Mouse (Mus musculus) lung, postnatal 14 days (tissue): Measurements from ENCODE around the gene Gm9045.
A peak's percentile ranks its signal among the peaks of the same experiment; 100 is the strongest.
"Not testable (repeated sequence)": the region's sequence is repeated elsewhere in the genome, so short reads cannot be mapped to it uniquely, and the experiment has no call there.

Experiments used
- DNase-seq: peaks from one replicate; pipeline ENCODE4 v3.0.0; 2021

Gm9045 gene

GRCm38 (mm10) chr10:118337731-118338130 lies at the start of gene Gm9045:
Gene Gm9045 (minus strand): TSS chr10:118337831.
- not testable (repeated sequence) for DNase-seq

GRCm38 (mm10) chr10:118370443-118370842 lies 32.8 kb upstream of the Gm9045 start:
- DNase-seq = peak; percentile 80

- no peak for DNase-seq
Observed at GRCm38 (mm10) chr10:118369518-118369917, 31.9 kb upstream of the Gm9045 start.

GRCm38 (mm10) chr10:118354005-118354404 lies 16.4 kb upstream of the Gm9045 start, which contains the start of gene Gm9049:
Gene Gm9049 (minus strand): TSS chr10:118354105.
- DNase-seq = not testable (repeated sequence)

- DNase-seq = not testable (repeated sequence)
Observed at GRCm38 (mm10) chr10:118348579-118348978, 10.9 kb upstream of the Gm9045 start, which contains the start of gene Gm9048. Gene Gm9048 (minus strand): TSS chr10:118348679.

GRCm38 (mm10) chr10:118343155-118343554 lies 5.5 kb upstream of the Gm9045 start, which contains the start of gene Gm9046:
Gene Gm9046 (minus strand): TSS chr10:118343255.
- DNase-seq = not testable (repeated sequence)

- DNase-seq = not testable (repeated sequence)
Observed at GRCm38 (mm10) chr10:118332308-118332707, 5.3 kb downstream of the Gm9045 start, which contains the start of gene Gm9044. Gene Gm9044 (minus strand): TSS chr10:118332408.

GRCm38 (mm10) chr10:118326869-118327268 lies 10.8 kb downstream of the Gm9045 start, which contains the start of gene Gm9040:
Gene Gm9040 (minus strand): TSS chr10:118326969.
- not testable (repeated sequence) for DNase-seq

GRCm38 (mm10) chr10:118319024-118319423 lies 18.6 kb downstream of the Gm9045 start:
- no peak for DNase-seq

GRCm38 (mm10) chr10:118302133-118302532 lies 35.5 kb downstream of the Gm9045 start:
- not testable (repeated sequence) for DNase-seq

- no peak for DNase-seq
Observed at GRCm38 (mm10) chr10:118294938-118295337, 42.7 kb downstream of the Gm9045 start, which contains the start of gene Iltifb. Gene Iltifb (minus strand): TSS chr10:118295038.
